Mouse (Mus musculus): Measurements from ENCODE around the gene Gcm1.

GRCm38 (mm10) chr9:78095686-78096085 is 44.0 kb downstream of the Gcm1 start:
- TF ChIP-seq CTCF (IDR thresholded peaks at IDR 0.05; ENCODE audit: low read depth) (no peak), EP300 (IDR thresholded peaks at IDR 0.05; ENCODE audit: low read depth) (no peak)
